Mouse (Mus musculus) spleen, adult 18-20 months (tissue): ENCODE data around the gene C8g.

Experiments
- DNase-seq, 2 experiments: peaks; one replicate each; pipeline ENCODE4 v3.0.0; 2022; ENCODE audit warnings: mixed read lengths in 2 of 2

C8g gene

DNA sequence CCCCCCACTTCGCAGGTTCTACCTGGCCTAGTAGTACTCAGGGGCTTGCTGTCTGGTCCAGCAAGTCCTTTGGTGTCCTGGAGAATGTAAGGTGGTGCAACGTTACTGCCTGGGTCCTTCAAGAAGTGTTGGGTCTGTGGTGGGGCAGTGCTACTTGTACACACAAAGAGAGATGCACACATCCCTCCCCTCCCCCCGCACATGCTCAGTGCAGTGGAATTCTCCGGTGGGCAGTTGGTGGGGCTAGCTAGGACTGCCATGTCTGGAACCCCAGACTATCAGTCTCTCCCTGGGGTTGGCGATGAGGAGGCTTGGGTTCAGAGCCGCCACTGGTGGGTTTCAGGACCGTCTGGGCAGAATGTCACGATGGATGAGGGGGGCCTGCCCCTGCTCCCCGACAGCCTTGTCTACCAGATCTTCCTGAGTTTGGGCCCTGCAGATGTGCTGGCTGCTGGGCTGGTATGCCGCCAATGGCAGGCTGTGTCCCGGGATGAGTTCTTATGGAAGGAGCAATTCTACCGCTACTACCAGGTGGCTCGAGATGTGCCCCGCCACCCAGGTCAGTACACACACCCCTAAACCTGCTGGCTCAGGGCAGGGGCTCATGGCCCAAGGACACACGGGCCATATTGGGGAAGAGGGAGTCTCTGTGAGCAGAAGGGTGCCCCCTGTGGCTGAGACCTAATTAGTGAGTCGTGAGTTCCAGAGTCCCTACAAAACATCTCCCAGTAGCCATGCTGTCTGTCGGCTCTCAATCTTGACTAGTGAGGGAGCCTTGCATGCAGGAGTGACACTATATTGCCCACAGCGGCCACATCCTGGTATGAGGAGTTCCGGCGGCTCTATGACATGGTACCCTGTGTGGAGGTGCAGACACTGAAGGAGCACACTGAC is at the start of gene C8g:
TSS of gene C8g (minus strand) at position 127 of the 894 bp plus-strand sequence.
- DNase-seq = no peak

DNA sequence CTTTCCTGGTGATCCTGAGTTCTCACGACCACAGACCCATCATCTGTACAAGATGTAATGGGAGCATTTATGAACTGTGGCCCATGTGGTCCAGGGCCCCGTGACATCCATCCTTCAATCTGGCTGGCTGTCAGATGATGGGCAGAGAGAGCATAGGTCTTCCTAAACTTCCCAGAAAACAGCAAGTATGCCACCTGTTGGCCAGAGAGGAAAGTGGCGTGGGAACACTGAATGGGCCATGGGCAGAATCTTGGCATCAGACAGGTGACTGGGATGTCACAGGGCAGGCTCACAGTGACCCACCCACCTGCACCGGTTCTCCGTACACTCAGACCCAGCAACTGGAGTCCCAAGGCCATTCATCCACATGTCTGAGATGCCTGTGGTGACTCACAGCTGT is 49.7 kb upstream of the C8g start:
- peak; percentile 44 to 57 for DNase-seq

DNA sequence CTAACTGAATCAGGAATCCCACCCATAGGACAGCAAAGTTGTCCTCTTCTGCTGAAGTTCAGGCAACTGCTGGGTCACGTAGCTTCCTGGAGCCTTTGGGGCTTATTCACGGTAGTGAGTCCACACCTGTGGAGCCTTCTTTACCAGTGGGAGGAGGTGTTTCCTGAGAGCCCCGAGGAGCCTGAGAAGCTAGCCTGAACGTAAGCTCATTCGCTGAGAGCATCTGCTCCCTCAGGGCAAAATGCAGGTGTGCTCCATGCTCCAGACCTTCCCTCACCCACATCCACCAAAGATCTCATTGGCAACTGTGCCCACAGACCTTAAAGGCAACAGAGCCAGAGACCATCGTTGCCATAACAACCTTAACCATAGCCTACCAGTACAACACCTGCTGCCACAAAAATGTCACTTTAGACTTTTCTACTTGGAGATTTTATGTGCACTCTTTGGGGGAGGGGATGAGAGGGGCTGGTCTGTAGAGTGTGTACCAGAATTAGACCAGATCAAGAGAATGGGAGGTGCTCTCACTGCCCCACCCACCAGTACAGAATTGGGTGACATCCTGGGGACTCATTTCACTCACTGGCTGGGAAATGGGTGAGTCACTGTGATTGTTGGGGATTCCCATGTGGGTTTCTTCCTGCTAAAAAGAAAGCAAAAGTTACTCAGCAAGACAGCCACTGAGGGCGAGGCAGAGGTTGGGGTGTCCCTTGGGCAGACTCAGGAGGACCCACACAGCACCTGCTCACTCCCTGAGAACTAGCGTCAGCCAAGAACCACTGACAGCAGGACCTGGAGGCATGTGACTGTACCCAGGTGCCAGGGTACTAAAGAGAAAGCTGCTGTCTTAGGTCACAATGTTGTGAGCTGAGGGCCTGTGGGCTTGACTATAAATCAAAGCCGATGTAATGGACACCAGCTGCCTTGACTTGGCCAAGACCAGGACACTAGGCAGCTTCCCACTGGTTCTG is 47.8 kb upstream of the C8g start:
- peak; percentile 28 to 30 for DNase-seq

- peak; percentile 96 to 97 for DNase-seq
Observed at GRCm38 (mm10) chr2:25546811-25547491, 45.4 kb upstream of the C8g start, which contains the start of gene Traf2. Gene Traf2 (minus strand): TSS chr2:25546940.

DNA sequence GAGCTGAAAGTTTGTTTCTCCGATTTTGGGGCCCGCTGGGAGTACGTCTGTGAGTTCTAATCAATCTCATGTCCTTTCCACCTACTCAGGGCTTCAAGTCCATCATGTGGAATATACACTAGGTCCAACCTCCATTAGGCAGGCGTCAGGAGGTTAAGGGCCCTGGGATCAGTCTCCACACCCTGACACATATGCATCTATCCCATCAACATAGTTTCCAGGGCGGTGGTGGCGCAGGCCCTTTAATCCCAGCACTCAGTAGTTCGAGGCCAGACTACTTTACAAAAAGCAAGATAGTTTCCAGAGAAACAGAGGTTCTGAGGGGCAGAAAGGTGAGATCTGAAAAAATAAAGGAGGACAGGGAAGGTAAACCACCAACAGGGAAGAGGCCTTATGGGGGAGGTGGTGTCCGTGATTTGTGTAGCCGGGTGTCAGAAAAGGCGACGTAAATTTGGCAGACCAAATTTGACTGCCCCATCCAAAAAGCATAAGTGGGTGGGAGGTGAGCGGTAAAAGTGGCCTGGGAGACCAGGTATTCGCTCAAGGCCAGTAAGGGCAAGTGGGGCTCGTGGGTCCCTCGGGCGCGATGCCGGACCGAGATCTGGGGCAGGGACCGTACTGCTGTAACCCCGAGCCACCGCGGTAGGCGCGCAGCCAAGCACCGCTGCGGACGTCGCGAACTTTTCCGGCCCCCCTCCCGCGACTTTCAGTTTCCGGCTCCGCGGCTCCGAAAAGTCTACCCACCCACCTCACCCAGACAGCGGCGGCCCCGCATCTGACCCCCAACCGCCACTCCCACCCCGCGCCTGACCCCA is 44.7 kb upstream of the C8g start:
- DNase-seq = no peak

DNA sequence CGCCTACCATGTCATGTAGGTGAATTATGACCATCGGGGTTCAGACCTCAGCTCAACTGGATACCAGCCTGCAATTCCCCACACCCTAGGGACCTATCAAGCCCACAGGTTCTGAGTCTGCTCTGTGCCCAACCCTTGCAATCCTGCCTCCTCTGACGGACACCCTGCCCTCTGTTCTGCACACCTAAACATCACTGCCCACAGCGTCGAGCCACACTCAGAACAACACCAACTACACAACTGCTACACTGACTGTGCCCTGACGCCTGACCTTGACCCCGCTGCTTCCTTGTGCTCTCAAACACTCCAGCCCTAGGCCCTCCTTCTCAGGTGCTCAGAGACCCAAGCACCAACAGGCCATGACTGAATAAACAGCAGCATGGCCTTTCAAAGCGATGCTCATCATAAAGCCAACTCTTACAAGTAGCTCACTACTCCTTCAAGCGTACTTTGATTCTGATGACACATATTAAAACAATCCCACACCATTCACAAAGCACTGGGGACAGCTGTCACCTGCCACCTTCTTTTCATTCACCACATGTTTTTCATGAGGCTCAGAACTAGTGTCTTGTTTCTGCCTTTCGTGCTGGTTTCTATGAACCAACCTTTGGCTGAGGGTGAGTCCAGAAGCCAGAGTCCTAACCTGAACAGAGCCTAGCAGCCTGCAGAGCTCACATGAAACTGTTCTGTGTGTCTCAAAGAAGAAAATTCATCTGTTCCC is 40.3 kb upstream of the C8g start:
- DNase-seq = no peak

GRCm38 (mm10) chr2:25540541-25540948 is 39.0 kb upstream of the C8g start:
- DNase-seq = no peak

GRCm38 (mm10) chr2:25536531-25536930 is 35.0 kb upstream of the C8g start:
- DNase-seq = no peak

GRCm38 (mm10) chr2:25534866-25535182 is 33.3 kb upstream of the C8g start:
- no peak for DNase-seq

DNA sequence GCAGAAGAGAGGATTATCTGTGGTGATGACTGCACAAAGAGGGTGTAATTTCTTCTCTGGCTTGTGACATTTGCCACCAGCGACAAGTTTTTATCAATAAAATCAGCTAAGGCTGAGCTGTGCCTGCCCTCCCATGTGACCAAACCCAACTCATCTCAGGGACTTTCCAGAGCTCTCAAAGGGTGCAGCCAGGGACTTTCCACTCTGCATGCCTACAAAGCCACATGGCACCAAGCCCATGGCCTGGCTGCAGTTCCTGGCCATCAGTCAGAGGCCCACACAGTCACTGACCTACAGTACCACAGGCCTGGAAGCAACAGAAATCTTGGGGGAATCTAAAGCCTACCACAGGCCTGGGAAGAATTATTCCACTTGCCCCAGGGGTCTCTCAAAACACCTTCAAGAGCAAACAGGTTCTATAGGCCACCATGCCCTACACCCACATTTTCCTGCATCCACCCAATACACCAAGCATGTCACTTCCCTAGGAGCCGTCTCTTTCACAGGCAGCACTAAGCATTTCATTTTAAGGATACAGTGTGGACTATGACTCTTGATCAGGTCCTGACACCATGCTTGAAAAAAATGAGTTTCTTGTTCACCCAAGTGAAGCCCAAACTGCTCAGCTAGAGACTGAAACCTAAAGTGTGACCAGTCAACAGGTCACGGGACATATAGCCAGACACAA is 32.8 kb upstream of the C8g start:
- DNase-seq = peak; percentile 64 to 72

GRCm38 (mm10) chr2:25533707-25534106 is 32.2 kb upstream of the C8g start:
- DNase-seq = no peak

DNA sequence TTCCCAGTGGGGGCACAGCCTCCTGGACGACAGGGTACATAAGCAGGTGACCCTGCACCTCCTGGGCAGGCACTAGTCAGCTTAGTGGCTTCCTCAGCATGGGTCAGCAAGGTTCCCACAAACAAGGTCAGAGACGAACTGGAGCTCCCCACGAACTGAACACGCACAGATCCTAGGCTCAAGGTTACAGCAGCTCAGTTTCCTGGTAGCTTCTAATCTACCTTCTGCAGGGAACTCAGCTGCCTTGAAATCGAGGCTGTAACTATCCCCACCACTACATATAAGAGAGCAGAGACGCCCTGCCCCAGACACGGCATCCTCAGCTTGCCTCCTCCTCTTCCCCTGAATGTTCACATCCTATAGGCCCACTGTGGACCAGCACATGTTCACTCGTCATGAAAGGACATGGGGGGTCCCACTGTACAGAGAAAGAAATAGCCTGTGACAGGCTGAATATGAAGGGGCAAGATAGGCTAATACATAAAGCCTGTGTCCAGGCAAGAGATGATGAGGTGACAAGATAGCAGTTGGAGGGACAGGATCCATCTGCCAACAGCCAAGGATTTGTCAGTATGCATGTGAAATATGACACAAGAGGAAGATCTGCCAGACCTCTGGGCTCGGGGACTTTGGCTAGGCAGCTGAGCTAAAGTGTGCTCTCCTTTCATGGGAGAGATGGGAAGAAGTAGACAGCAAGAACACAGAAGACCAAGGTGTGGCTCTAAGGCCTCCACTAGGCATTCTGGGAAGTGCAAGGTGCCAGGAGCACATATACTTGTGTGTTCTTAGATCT is 25.2 kb upstream of the C8g start:
- no peak for DNase-seq

GRCm38 (mm10) chr2:25509912-25510311 is 8.4 kb upstream of the C8g start:
- DNase-seq = no peak

GRCm38 (mm10) chr2:25506964-25507363 is 5.4 kb upstream of the C8g start:
- DNase-seq = no peak

DNA sequence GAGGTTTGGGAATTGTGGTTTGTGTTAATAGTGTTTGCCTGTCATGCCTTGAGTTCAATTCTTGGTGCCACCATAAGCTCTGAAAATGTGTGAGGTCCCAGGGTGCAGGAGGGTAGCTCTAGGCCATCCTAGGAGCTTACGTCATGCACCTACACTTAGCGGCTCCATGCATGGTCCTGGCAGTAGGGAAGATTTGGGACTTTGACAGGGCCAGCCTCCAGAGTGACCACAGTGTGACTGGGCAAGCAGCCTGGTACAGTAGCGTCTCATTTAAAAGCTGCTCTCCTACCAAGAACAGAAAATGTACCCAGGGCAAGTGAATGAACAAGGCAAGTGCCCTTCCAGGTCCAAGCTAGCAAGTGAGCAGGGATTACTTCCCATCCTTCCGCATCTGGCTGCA is 4.3 kb upstream of the C8g start:
- no peak for DNase-seq

DNA sequence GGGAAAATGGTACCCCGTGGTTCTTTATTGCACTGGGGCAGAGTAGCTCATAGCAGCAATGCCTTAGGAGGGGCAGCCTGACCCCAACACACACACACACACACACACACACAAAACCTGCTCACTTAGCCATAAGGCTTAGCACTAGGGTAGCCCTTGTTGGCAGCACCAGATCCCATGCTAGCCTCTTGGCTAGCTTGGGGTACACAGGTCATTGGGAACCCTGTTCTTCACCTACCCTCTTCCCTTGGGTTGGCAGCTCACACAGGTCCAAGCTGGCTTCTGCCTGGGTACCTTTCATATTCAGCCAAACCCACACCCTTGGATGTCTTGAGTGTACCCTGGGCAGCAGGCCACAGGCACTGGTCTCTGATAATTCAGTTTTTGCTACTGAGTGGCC is 3.5 kb upstream of the C8g start:
- no peak for DNase-seq

- no peak for DNase-seq
Observed at GRCm38 (mm10) chr2:25504538-25504937, 3.0 kb upstream of the C8g start.

DNA sequence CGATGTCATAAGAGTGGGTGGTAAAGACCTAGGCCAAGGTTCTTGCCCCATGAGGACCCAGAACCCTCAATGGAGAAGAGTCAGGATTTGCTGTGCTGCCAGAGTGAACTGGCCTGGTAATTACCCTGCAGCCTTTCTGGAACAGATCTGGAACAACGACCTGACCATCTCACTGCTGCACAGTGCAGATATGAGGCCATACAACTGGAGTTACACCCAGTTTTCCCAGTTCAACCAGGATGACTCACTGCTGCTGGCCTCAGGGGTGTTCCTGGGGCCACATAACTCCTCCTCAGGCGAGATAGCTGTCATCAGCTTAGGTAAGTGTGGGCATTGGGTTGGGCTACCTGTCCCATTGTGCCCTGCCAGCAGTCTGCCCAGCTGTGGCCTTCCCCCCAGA is 1.2 kb upstream of the C8g start:
- DNase-seq = no peak

- DNase-seq = peak; percentile 70
Observed at GRCm38 (mm10) chr2:25500576-25501405, 728 bp downstream of the C8g start, which contains the start of gene Fbxw5. Gene Fbxw5 (plus strand): TSS chr2:25500750.
